Mouse (Mus musculus) frontal cortex, postnatal 10 days (tissue): ENCODE measurements around the gene Myh9.
A peak's percentile ranks its signal among the peaks of the same experiment; 100 is the strongest.

Experiments used
- DNase-seq, 2 experiments: peaks; one replicate each; pipeline ENCODE4 v3.0.0; 2022; ENCODE audit warnings: low spot score in 2 of 2, mixed read lengths in 1 of 2

The Myh9 gene

DNA sequence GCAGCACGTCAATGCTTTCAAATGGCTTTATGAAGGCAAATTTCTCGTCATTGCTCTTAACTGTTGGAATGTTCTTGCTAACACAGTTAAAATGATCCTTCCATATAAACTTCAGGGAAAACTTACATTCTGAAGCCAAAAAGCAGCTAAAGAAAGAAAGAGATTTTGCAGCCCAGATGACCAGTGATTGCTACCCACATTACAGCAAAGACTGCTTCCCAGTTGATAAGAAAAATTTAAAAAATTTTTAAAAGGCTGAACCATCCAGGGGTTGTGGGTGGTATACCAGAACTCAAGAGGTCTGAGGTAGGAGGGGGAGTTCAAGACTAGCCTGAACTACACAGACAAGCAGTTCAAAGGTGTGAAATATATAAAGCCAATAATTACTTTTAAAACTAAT lies 1.1 kb upstream of the Myh9 start:
- DNase-seq: no peak

GRCm38 (mm10) chr15:77841361-77842046 lies 471 bp downstream of the Myh9 start:
- peak; percentile 49 to 59 for DNase-seq

- DNase-seq: no peak
Measured at GRCm38 (mm10) chr15:77840450-77841360, 1.3 kb downstream of the Myh9 start.

DNA sequence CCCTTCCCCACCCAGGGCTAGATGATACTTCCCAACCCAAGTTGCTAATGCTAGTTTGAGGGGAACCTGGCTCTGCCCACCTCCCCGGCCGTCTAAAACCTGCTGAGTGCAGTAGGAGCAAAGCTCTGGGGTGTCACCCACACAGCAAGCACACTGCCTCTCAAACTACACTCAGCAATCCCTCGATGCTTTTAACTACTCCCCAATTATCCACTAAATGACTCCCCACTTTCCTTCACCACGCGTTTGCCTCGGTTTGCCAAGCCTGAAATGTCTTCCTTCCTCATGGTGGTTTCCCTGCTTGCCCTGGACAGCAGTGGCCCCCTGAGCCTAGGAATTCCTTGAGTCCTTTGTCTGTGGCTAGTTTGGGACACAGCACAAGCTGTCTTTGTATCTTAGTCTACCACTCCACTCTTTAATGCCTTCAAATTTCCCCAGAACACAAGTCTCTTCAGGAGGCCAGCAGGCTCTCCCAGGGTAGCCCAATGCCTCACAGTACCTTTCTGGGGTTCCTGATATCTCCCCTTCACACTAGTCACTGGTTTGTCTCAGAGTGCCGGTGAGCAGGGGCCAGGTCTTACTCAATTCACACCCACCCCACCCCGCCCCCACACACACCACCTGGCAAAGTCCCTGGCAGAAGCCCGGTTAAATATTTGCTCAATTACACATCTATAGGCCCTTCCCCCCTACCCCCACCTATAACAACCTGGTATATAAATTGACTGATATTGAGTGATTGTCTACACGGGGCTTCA lies 2.3 kb downstream of the Myh9 start:
- DNase-seq: no peak

GRCm38 (mm10) chr15:77838530-77839387 lies 3.2 kb downstream of the Myh9 start:
- DNase-seq: no peak

DNA sequence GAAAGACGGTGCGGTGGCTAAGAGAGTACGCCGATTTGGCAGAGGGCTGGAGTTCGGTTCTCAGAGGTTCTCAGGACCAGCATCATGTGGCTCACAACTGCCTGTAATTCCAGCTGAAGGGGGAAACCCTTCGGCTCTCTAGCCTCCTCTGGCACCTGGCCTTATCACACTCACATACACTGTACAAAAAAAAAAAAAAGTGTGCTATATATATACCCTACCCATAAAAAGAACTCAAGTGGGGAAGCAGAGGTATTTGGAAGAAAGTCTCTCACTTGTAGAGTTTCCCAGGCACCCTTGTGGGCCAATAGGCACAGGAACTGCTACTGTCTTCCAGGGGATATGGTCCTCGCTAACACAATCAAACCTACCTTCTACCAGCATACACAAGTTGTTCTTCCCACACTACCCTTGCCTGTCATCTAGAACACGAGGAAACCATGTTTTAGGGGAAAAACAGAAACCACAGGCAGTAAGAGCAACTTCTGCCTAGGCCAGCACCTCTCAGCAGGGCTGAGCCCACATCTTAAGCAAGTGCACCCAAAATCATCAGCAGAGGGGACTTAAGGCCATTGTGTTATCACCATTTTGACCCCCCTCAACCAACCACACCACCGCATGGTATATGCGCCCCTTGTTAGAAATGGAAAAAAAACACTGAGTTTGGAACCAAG lies 4.4 kb downstream of the Myh9 start:
- DNase-seq: no peak

DNA sequence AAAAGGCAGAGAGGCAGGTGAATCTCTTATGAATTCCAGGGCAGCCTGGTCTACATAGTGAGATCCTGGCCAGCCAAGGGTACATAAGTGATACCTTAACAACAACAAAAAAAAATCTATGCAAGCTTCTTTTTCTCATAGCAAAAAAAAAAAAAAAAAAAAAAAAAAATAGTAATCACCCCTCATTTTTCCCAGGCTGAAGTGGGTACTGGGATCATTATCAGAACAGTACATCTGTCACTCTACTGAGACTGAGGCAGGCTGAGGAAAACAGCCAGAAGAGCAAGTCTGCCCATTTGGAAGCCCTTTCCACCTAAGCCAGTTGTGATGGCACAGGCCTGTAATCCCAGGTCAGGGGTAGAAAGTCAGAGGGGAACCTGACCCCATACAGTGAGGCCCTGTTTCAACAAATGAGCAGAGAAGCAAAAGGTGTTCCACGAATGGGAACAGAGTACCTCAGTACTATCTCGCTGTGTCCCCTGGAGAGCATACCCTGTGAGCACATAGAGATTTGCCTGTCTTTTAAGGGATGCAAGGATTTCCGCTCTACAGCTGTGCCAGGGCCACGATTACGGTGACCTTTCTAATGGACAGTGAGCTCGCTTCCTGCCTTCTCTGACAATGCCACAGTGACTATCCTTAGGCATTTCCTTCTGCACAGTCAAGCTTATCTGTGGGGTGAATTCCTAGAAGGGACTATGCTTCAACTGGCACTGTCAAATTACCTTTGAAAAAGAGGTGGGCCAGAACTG lies 5.1 kb downstream of the Myh9 start:
- no peak for DNase-seq

- DNase-seq: no peak
Measured at GRCm38 (mm10) chr15:77835930-77836653, 5.9 kb downstream of the Myh9 start.

GRCm38 (mm10) chr15:77834336-77835268 lies 7.4 kb downstream of the Myh9 start:
- no peak for DNase-seq

DNA sequence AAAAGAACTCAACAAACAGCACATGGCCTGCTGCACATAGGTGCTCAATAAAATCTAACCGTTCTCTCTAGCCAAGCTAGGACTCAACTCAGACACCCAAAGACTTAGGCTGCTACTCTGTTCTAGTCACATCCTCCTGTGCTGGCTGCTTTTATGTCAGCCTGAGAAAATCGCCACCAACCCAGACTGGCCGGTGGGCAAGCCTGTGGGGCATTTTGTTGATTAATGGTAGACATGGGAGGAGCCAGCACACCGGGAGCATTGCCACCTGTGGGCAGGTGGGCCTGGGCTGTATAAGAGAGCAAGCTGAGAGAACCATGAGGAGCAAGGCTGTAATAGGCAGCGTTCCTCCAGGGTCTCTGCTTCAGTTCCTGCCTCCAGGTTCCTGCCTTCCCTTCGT lies 8.2 kb downstream of the Myh9 start:
- DNase-seq: no peak

GRCm38 (mm10) chr15:77833083-77833482 lies 8.9 kb downstream of the Myh9 start:
- no peak for DNase-seq

DNA sequence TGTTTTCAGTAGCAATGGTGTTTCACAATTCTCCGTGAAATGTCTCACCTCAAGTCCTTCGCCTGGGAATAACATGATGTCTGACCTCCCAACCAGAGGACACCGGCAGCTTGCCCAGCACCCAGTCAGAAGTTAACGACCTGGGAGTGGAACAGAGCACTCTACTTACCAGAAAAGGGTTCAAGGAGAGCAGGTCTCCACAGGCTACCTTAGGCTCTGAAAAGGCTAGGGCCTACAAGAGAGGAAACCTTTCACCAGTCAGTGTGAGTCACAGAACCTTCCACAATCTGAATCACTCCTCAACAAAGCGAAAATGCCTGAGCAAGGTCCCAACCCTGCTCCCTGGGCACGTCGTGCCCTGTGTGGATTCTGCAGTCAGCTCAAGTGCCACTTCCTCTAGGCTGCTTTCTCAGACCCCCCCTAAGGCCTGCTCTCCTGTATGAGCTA lies 9.5 kb downstream of the Myh9 start:
- DNase-seq: no peak

GRCm38 (mm10) chr15:77831754-77832457 lies 10.1 kb downstream of the Myh9 start:
- DNase-seq: no peak

GRCm38 (mm10) chr15:77831138-77831579 lies 10.8 kb downstream of the Myh9 start:
- DNase-seq: no peak

GRCm38 (mm10) chr15:77830481-77831137 lies 11.4 kb downstream of the Myh9 start:
- DNase-seq: no peak

GRCm38 (mm10) chr15:77829542-77829941 lies 12.4 kb downstream of the Myh9 start:
- no peak for DNase-seq

- DNase-seq: no peak
Measured at GRCm38 (mm10) chr15:77828910-77829309, 13.1 kb downstream of the Myh9 start.
